Mouse (Mus musculus): ENCODE data around the gene Ube2v1.

Gene Ube2v1

GRCm38 (mm10) chr2:167631591-167632448 lies at the start of gene Ube2v1:
Gene Ube2v1, minus strand, starts transcription at chr2:167632095.
- CTCF ChIA-PET, result interaction anchor here in 1 of 4 experiments (1.0 kb wide), 1 partner anchor 49 kb away, joined by 4 read pairs; no protein-coding TSS in a partner anchor
- POLR2A ChIA-PET, result interaction anchor here in 2 of 4 experiments (0.6 to 9.3 kb wide), 10 partner anchors 10 to 209 kb away, joined by 3 to 76 read pairs (median 4); partner anchors contain the start of gene Gm20431 (in 1 of the 2)

DNA sequence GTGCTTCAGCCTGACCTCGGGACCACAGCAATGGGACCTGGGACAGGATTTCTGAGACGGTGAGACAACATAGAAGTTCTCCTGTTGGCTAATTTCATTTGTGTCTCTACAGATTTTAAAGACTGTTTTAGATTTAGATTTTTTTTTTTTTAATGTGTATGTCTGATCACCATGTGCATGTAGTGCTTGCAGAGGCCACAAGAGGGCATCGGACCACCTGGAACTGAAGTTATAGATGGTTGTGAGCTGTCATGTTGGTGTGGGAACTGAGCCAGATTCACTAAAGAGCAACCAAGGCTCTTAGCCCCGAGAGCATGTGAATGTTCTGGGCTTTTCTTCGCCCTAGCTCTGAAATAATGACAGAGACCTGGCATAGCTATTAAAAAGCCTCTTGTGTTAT lies 48.8 kb upstream of the Ube2v1 start:
- CTCF ChIA-PET, result interaction anchor here (0.5 to 12.1 kb wide), 100 partner anchors 8 to 602 kb away, joined by 3 to 385 read pairs (median 4); partner anchors contain the start of genes Snai1 (in 3 of the 4), Ripor3 (in 2 of the 4) and Tmem189 (in 1 of the 4)

GRCm38 (mm10) chr2:167679902-167680430 lies 48.1 kb upstream of the Ube2v1 start:
- ChIA-PET CTCF (interaction anchor here (0.5 to 12.1 kb wide), 105 partner anchors 9 to 1240 kb away, joined by 3 to 385 read pairs (median 4); partner anchors contain the start of genes Ripor3 (in 2 of the 4), Snai1 (in 2 of the 4), B4galt5 (in 1 of the 4) and Tmem189 (in 1 of the 4)), POLR2A (interaction anchor here (0.5 to 4.4 kb wide), 18 partner anchors 9 to 683 kb away, joined by 3 to 17 read pairs (median 4); partner anchors contain the start of gene Tmem189 (in 2 of the 4))

More for the DNA sequence above, 48.8 kb upstream of the Ube2v1 start:
- POLR2A ChIA-PET, result interaction anchor here (0.6 to 4.4 kb wide), 21 partner anchors 9 to 684 kb away, joined by 3 to 17 read pairs (median 4); partner anchors contain the start of genes Tmem189 (in 2 of the 4) and Gm20431 (in 1 of the 4)

DNA sequence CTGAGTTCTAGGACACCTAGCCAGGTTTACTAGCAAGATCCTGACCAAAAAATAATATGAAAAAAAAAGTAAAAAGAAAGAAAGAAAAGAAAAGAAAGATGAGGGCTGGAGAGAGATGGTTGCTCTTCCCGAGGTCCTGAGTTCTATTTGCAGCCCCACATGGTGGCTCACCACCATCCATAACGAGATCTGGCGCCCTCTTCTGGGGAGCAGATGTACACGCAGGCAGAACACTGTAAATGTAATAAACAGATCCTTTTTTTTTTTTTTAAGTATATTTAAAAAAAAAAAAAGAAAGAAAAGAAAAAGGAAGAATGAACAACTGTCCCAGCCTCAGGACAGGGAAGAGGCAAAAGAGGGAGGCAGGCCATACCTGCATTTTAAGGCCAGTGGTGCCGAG lies 46.7 kb upstream of the Ube2v1 start:
- POLR2A ChIA-PET, result interaction anchor here in 3 of 4 experiments (1.0 to 4.4 kb wide), 4 partner anchors 16 to 243 kb away, joined by 3 to 17 read pairs (median 5); no protein-coding TSS in a partner anchor
- CTCF ChIA-PET, result interaction anchor here (0.5 to 12.1 kb wide), 38 partner anchors 13 to 1816 kb away, joined by 3 to 385 read pairs (median 4); partner anchors contain the start of gene Snai1 (in 2 of the 4)

GRCm38 (mm10) chr2:167675120-167675909 lies 43.4 kb upstream of the Ube2v1 start:
- ChIA-PET CTCF (interaction anchor here (0.5 to 6.9 kb wide), 94 partner anchors 10 to 1788 kb away, joined by 3 to 72 read pairs (median 4); partner anchors contain the start of genes Gm20431 (in 3 of the 4) and Snai1 (in 3 of the 4)), POLR2A (interaction anchor here (0.5 to 2.7 kb wide), 19 partner anchors 11 to 1924 kb away, joined by 3 to 11 read pairs (median 5); partner anchors contain the start of genes Gm20431 (in 3 of the 4) and Snai1 (in 1 of the 4))

DNA sequence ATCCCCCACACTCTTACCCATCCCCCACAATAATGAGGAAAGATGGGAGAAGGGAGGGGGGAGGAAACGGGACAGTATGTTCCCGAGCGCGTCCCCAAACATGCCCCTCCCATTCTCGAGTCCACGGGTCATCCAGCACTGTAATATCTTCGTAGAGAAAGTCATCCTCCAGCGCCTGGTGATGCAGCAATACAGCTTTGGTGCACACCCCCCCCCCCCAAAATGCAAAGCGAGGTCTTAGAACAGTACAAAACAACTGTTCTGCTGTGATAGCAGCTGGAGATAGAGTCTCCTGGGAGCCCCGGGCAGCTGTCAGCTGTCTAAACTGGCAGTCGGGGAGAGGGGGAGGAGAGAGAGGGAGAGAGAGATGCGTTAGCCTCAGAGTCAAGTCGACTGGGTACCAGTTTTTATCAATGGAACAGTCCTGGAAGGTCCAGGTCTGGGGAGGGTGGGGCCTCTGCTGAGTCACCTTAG lies 40.4 kb upstream of the Ube2v1 start:
- CTCF ChIA-PET, result interaction anchor here in 1 of 4 experiments (0.7 to 1.2 kb wide), 7 partner anchors 9 to 443 kb away, joined by 3 to 5 read pairs (median 4); no protein-coding TSS in a partner anchor
- POLR2A ChIA-PET, result interaction anchor here in 3 of 4 experiments (0.6 to 1.3 kb wide), 5 partner anchors 10 to 104 kb away, joined by 3 to 5 read pairs (median 4); partner anchors contain the start of gene Gm20431 (in 1 of the 3)

DNA sequence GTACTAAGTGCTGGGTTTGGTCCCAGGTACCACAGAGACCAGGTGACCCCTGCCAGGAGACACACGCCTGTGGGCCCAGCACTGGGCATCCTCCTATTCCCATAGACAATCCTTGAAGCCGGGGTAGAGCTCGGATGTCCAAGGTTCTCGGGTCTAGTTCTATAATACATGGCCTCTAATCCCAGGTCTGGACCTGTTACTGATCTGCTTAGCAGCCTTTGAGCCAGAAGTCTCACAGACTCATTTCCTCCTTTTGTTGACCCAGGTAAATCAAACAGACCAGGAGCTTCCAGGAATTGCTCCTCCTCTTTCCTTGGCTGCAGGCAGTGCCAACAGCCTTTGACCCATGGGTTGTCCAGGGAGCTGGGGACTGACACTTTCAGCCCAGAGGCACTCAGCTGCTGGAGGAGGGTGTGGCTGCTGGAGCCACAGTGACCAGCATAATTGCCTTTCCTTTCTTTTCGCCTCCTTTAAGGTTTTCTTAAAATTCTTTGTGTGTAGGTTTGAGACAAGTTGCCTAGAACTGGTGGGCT lies 39.3 kb upstream of the Ube2v1 start:
- ChIA-PET POLR2A (interaction anchor here in 2 of 4 experiments (0.5 to 1.3 kb wide), 4 partner anchors 9 to 65 kb away, joined by 3 to 4 read pairs (median 4); partner anchors contain the start of gene Gm20431 (in 1 of the 2)), CTCF (interaction anchor here in 3 of 4 experiments (1.0 to 1.3 kb wide), 5 partner anchors 8 to 14 kb away, joined by 3 to 6 read pairs (median 3); no protein-coding TSS in a partner anchor)

DNA sequence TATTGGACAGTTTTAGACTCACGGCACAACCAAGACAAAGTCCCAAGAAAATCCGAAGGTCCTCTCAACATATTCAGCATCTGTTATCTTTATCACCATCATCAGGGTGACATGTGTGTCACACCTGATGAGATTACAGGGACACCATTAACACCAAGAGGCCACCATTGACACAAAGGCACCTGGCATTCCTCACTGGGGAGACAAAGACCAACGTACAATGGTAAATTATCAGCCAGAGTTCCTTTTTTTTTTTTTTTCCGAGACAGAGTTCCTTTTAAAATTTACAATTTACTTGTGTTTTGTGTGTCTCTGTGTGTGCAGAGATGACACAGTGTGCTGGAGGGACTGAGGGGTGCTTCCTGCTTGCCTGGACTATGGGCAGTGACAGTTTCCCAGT lies 37.5 kb upstream of the Ube2v1 start:
- CTCF ChIA-PET, result interaction anchor here in 1 of 4 experiments (0.6 kb wide), 1 partner anchor 238 kb away, joined by 3 read pairs; no protein-coding TSS in a partner anchor
- POLR2A ChIA-PET, result interaction anchor here in 1 of 4 experiments (1.4 kb wide), 1 partner anchor 12 kb away, joined by 3 read pairs; no protein-coding TSS in a partner anchor

- ChIA-PET POLR2A (interaction anchor here in 1 of 4 experiments (1.6 kb wide), 1 partner anchor 63 kb away, joined by 3 read pairs; no protein-coding TSS in a partner anchor), CTCF (interaction anchor here (0.6 to 1.2 kb wide), 6 partner anchors 12 to 241 kb away, joined by 3 to 6 read pairs (median 4); no protein-coding TSS in a partner anchor)
These were observed 36.5 kb upstream of the Ube2v1 start for GRCm38 (mm10) chr2:167668426-167668825.

- ChIA-PET POLR2A (no interaction called here), CTCF (interaction anchor here in 1 of 4 experiments (0.7 kb wide), 1 partner anchor 25 kb away, joined by 11 read pairs; no protein-coding TSS in a partner anchor)
These were observed 34.2 kb upstream of the Ube2v1 start for GRCm38 (mm10) chr2:167665972-167666713.

- ChIA-PET CTCF (interaction anchor here (0.6 to 3.9 kb wide), 12 partner anchors 9 to 289 kb away, joined by 3 to 21 read pairs (median 5); no protein-coding TSS in a partner anchor), POLR2A (interaction anchor here (0.6 to 2.7 kb wide), 13 partner anchors 9 to 804 kb away, joined by 3 to 19 read pairs (median 4); no protein-coding TSS in a partner anchor)
These were observed 30.8 kb upstream of the Ube2v1 start for GRCm38 (mm10) chr2:167662713-167663112.

GRCm38 (mm10) chr2:167661270-167662203 lies 29.6 kb upstream of the Ube2v1 start, which contains the start of gene Gm20431:
Gene Gm20431, minus strand, starts transcription at chr2:167661496.
- CTCF ChIA-PET, result interaction anchor here (0.5 to 3.9 kb wide), 23 partner anchors 13 to 453 kb away, joined by 3 to 21 read pairs (median 4); no protein-coding TSS in a partner anchor
- POLR2A ChIA-PET, result interaction anchor here in 3 of 4 experiments (0.5 to 2.7 kb wide), 39 partner anchors 10 to 929 kb away, joined by 3 to 19 read pairs (median 3); partner anchors contain the start of gene Snai1 (in 1 of the 3)

DNA sequence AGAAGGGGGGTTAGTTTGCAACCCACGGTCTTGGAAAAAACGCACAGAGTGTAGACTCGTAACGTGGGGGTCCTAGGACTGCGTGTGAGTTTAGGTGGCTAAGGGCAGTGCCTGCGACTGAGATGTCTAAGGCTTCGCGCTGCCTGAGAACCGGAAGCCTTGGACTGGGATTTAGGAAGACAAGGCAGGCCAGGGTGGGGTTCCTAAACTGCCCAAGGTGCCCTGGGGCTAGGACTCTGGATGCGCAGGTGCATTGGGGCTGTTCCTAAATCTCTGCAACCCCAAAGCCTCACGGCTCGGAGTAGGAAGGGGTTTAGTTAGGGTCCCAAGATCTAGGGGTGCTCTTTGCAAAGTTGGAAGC lies 28.7 kb upstream of the Ube2v1 start:
- ChIA-PET CTCF (interaction anchor here (0.6 to 3.9 kb wide), 7 partner anchors 15 to 423 kb away, joined by 3 to 21 read pairs (median 4); no protein-coding TSS in a partner anchor), POLR2A (interaction anchor here in 2 of 4 experiments (0.9 to 2.7 kb wide), 7 partner anchors 9 to 122 kb away, joined by 3 to 19 read pairs (median 4); partner anchors contain the start of gene Snai1 (in 1 of the 2))

DNA sequence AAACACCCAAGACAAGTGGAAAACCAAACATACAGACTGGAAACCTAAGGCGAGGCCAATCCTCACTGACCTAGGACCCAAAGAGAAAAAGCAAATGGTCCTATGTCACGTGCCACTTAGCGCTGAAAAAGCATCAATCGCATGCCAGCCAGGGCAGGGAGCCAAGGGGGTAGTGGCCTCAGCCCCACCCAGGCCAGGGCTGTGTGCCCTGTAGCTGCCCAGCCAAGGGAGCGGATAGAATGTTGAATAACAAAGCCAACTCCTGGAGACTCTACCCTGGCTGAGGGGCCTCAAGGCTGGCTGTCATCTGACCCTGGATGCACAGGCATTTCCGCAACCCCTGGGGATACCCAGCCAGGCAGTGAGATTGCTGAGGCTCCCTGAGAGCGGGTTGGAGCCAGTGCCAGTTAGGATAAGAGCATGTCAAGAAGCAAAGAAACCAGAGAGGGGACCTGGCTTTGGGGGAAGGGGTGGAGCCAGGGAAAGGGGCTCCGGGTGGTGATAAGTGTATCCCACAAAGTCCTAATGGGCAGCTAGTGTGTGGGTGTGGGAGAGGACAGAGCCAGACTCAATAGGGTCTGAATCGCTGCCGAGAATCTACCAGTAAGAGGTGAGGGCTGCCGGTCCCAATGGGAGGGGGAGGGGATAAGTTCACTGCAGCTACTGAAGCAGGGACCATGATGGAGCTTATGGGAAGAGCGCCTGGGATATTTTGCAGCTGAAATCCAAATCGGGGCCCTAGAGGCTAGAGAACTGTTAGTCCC lies 28.1 kb upstream of the Ube2v1 start:
- POLR2A ChIA-PET, result interaction anchor here in 2 of 4 experiments (0.5 to 2.7 kb wide), 5 partner anchors 8 to 919 kb away, joined by 3 to 19 read pairs (median 3); no protein-coding TSS in a partner anchor
- CTCF ChIA-PET, result interaction anchor here (0.6 to 3.9 kb wide), 6 partner anchors 15 to 422 kb away, joined by 3 to 21 read pairs (median 5); no protein-coding TSS in a partner anchor
